ENCODE assay signal across 23 mouse cellular contexts in the genomic region with DNA sequence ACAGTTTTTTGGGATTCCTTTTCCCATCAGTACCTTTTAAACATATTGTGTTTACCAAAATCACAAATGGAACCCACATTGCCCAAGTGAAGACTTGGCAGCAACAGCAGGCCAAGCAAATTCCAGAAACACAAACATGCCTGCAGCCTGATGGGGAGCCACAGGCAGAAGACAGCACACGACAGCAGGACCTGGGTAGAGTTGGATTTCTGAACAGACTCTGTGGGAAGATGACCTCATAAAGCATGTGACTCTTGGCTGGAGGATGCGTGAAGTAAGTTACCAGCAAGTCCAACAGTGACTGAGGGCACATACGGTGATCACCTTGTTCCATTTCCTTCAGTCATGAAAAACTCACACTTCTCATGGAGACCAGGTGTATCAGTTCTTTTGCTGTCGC. TPM values are rescaled to one million over a fixed set of nuclear protein-coding genes. Genes with fewer than 3 reads are reported as not detected.
DNase-seq lines count a peak whose midpoint lies in the region; ATAC-seq lines count a peak whose summit lies in the region.
"Had no signal": no experiment of that assay in that cellular context is flagged by ENCODE, and none has a peak within 500 bp of the region (broad histone marks: within the 10 kb centered on the region; RNA-seq: fewer than 3 reads in every experiment).

No protein-coding gene starts in this region.

- DNase-seq in cerebellum, adult 11-12 months: peak; percentile 82
- peak; percentile 37 to 62 for DNase-seq in cerebellum, postnatal 14 days
- peak; percentile 65 to 66 for DNase-seq in layer of hippocampus, adult 8-10 months (ENCODE audit: low spot score in 2 of 2)
- no peak for DNase-seq in gastrocnemius, postnatal 36 days
- no peak for DNase-seq in embryo, embryonic 9.5 days (ENCODE audit: extremely low spot score)
- DNase-seq in hindbrain, embryonic 10.5 days (ENCODE audit: low spot score): no peak
- DNase-seq: adrenal gland, postnatal 25 days; embryo, embryonic 11 days; gastrocnemius, postnatal 10 days; kidney, adult 18-20 months; kidney, postnatal 14 days; left cerebral cortex, postnatal 4 days; liver; lung, postnatal 10 days; midbrain, embryonic 14.5 days; thymus, postnatal 14 days had no signal

- intact Hi-C loops in gastrocnemius, postnatal 36 days (cut with DNase I): no loop called here

- H3K4me3 ChIP-seq in forebrain, embryonic 13.5 days: no peak overlapping the region
- H3K4me3 ChIP-seq in forebrain, embryonic 12.5 days (replicated peaks): no peak overlapping the region
- H3K4me3 ChIP-seq in hindbrain, embryonic 10.5 days: no peak overlapping the region
- H3K4me3 ChIP-seq: embryonic facial prominence, embryonic 15.5 days; left cerebral cortex, adult 2 months; neural tube, embryonic 13.5 days had no signal

- ATAC-seq in forebrain, embryonic 13.5 days: peak; percentile 36; the same call in 1 of the 2 replicates
- no peak for ATAC-seq in forebrain, embryonic 12.5 days (ENCODE audit: low FRiP score)
- ATAC-seq: CD4-positive, CD25-positive, alpha-beta regulatory T cell, adult 4 months had no signal

- 86% methylated on average over 4 of the region's 4 CpGs for WGBS in forebrain, embryonic 13.5 days
- WGBS in forebrain, embryonic 12.5 days: 86% methylated on average over 4 of the region's 4 CpGs
- 83% methylated on average over 4 of the region's 4 CpGs for WGBS in hindbrain, embryonic 10.5 days

- no peaks in the 10 kb centered on the region for H3K36me3 ChIP-seq in forebrain, embryonic 13.5 days (ENCODE audit: poor library complexity, severe bottlenecking)
- no peaks in the 10 kb centered on the region for H3K36me3 ChIP-seq in forebrain, embryonic 12.5 days (replicated peaks)
- no peaks in the 10 kb centered on the region for H3K36me3 ChIP-seq in hindbrain, embryonic 10.5 days
- H3K36me3 ChIP-seq: embryonic facial prominence, embryonic 15.5 days; neural tube, embryonic 13.5 days had no signal

- H3K4me2 ChIP-seq in forebrain, embryonic 13.5 days: no peak overlapping the region
- H3K4me2 ChIP-seq in forebrain, embryonic 12.5 days: no peak overlapping the region
- H3K4me2 ChIP-seq: embryonic facial prominence, embryonic 15.5 days; neural tube, embryonic 13.5 days had no signal

- H3K4me1 ChIP-seq in forebrain, embryonic 13.5 days: peaks cover 6% of the 10 kb centered on the region; the same call in 1 of the 2 replicates
- peaks cover 7% of the 10 kb centered on the region; the same call in 1 of the 2 replicates for H3K4me1 ChIP-seq in forebrain, embryonic 12.5 days
- no peaks in the 10 kb centered on the region for H3K4me1 ChIP-seq in hindbrain, embryonic 10.5 days (replicated peaks)
- H3K4me1 ChIP-seq: embryonic facial prominence, embryonic 15.5 days; neural tube, embryonic 13.5 days had no signal

- no peaks in the 10 kb centered on the region for H3K9me3 ChIP-seq in forebrain, embryonic 13.5 days (replicated peaks)
- H3K9me3 ChIP-seq in forebrain, embryonic 12.5 days: no peaks in the 10 kb centered on the region
- no peaks in the 10 kb centered on the region for H3K9me3 ChIP-seq in hindbrain, embryonic 10.5 days
- H3K9me3 ChIP-seq: embryonic facial prominence, embryonic 15.5 days; neural tube, embryonic 13.5 days had no signal

- H3K27ac ChIP-seq in forebrain, embryonic 13.5 days: no peak overlapping the region
- no peak overlapping the region for H3K27ac ChIP-seq in forebrain, embryonic 12.5 days
- no peak overlapping the region for H3K27ac ChIP-seq in hindbrain, embryonic 10.5 days
- H3K27ac ChIP-seq: embryonic facial prominence, embryonic 15.5 days; left cerebral cortex, adult 2 months; neural tube, embryonic 13.5 days had no signal

- no peak overlapping the region for H3K9ac ChIP-seq in forebrain, embryonic 13.5 days
- H3K9ac ChIP-seq in forebrain, embryonic 12.5 days: no peak overlapping the region
- H3K9ac ChIP-seq: embryonic facial prominence, embryonic 15.5 days; neural tube, embryonic 13.5 days had no signal

- no peaks in the 10 kb centered on the region for H3K27me3 ChIP-seq in forebrain, embryonic 13.5 days
- H3K27me3 ChIP-seq in forebrain, embryonic 12.5 days: no peaks in the 10 kb centered on the region
- no peaks in the 10 kb centered on the region for H3K27me3 ChIP-seq in hindbrain, embryonic 10.5 days (ENCODE audit: insufficient read depth, poor library complexity, severe bottlenecking)
- H3K27me3 ChIP-seq: embryonic facial prominence, embryonic 15.5 days; neural tube, embryonic 13.5 days had no signal

RNA-seq across cellular contexts. Expression of a gene that starts 43.5 kb away (rescaled TPM):
- 60.4 and 60.7 TPM in 2 replicates for polyA plus RNA-seq in forebrain, embryonic 13.5 days (2015; fragmentation: Nextera tagmentation; extraction: Ambion mirVana)
- polyA plus RNA-seq in forebrain, embryonic 12.5 days (2016; fragmentation: Nextera tagmentation; extraction: Ambion mirVana): 60.2 and 65.0 TPM in 2 replicates
- 100 to 1,000 TPM; 189 to 210 (median 198) TPM for total RNA-seq in layer of hippocampus, adult 8-10 months (2022)
- not detected for total RNA-seq in gastrocnemius, postnatal 36 days (2021)
- 26.0 and 26.7 TPM in 2 replicates for polyA plus RNA-seq in hindbrain, embryonic 10.5 days (2016; fragmentation: Nextera tagmentation; extraction: Ambion mirVana)
- polyA plus RNA-seq: heart, postnatal 0 days had no signal

Comparison
In these comparisons a context has a peak if more than half of its experiments do, and no peak if none do; other contexts are left out.
1. DNase-seq: peak in cerebellum, adult 11-12 months (single experiment), cerebellum, postnatal 14 days (2 of 2) and layer of hippocampus, adult 8-10 months (2 of 2); none in gastrocnemius, postnatal 36 days (0 of 2), embryo, embryonic 9.5 days (single experiment) and hindbrain, embryonic 10.5 days (single experiment).